Mouse (Mus musculus): ENCODE results near the gene Pfn3. TPM values are rescaled to one million over a fixed set of nuclear protein-coding genes. Genes with fewer than 3 reads are reported as not detected.

The Pfn3 gene
- polyA plus RNA-seq, 1 experiment from 2014 or later, result 0.70 TPM

DNA sequence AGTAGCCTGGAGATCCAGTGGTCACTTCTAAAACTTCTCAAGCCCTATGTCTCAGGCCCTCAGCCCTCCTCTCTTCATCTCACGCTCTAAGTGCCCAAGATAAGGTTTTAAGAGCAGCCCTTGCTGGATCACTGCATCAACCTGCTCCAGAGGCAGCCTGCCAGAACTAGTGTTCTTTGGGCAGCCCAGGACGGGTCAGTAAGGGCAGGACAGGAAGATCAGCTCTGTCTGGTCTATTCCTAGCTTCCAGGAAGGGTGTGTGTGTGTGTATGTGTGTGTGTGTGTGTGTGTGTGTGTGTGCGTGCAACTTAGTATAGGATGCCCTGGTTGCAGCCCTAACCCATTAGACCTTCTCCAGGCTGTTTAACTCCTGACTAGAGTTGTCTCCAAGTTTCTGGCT lies 44.8 kb downstream of the Pfn3 start:
- Histone ChIP-seq H3K4me3 (ENCODE audit: low read depth, low read length) (no peak overlapping the region), H3K27ac (replicated peaks; ENCODE audit: low read depth, low read length) (no peak overlapping the region), H3K9me3 (ENCODE audit: control insufficient read depth, low read length) (no peaks in the 10 kb centered on the region), H3K36me3 (ENCODE audit: control insufficient read depth, insufficient read depth, low read length) (no peaks in the 10 kb centered on the region), H3K9ac (ENCODE audit: low read depth, low read length) (no peak overlapping the region), H3K4me2 (ENCODE audit: low read depth, low read length) (peak overlapping the region; percentile 40; the same call in 1 of the 2 replicates), H3K27me3 (replicated peaks; ENCODE audit: control insufficient read depth, insufficient read depth, low read length) (0 out of 2 replicates have a peak, but pooled peaks cover 5% of the 10 kb centered on the region), H3K4me1 (ENCODE audit: control insufficient read depth, insufficient read depth, low read length) (no peaks in the 10 kb centered on the region)
- ATAC-seq (ENCODE audit: low read depth), result no peak
- no peak for DNase-seq (ENCODE audit: low spot score)
- 69% methylated on average over 3 of the region's 3 CpGs for WGBS

DNA sequence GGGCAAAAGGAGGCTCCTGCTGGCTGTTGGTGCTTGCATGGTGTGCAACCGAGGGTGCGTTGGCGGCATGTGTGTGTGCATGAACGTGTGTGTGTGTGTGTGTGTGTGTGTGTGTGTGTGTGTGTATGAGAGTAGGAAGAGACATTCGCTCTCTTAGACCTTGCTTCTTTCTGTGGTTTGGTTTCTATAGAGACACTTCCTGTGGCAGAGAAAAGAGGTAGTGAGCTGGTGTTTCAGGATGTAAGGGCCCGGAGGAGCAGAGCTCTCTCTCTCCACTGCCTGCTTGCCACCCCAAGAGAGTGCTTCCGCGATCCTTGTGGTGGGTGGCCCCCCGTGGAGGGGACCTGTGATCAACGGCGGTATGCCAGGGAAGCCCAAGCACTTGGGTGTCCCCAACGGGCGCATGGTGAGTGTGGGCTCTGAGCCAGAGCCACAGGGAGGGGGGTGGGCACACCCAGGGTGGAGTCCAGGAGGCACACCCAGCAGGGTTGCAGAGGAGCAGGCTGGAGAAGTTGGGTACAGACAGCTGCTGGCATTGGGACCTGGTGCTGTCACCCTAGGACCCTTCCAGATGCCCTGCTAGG lies 45.4 kb downstream of the Pfn3 start, which contains the start of gene Rgs14:
Rgs14 (plus strand) TSS at position 202 of the 584 bp plus-strand sequence.
- H3K4me3 ChIP-seq (ENCODE audit: low read depth, low read length), result 0 out of 2 replicates have a peak within 1 kb of the TSS, but pooled peaks have one; percentile 8
- H3K4me2 ChIP-seq (ENCODE audit: low read depth, low read length), result peak within 1 kb of the TSS; percentile 40
- WGBS, result 58% methylated on average over 13 of the region's 13 CpGs
- no peak for DNase-seq (ENCODE audit: low spot score)
- ATAC-seq (ENCODE audit: low read depth), result no peak
- no peaks in the 10 kb centered on the region for H3K4me1 ChIP-seq (ENCODE audit: control insufficient read depth, insufficient read depth, low read length)
- no peak within 1 kb of the TSS for H3K27ac ChIP-seq (replicated peaks; ENCODE audit: low read depth, low read length)
- 0 out of 2 replicates have a peak within 1 kb of the TSS, but pooled peaks have one; percentile 25 for H3K9ac ChIP-seq (ENCODE audit: low read depth, low read length)
- H3K27me3 ChIP-seq (replicated peaks; ENCODE audit: control insufficient read depth, insufficient read depth, low read length), result 0 out of 2 replicates have a peak, but pooled peaks cover 5% of the 10 kb centered on the region
- no peaks in the 10 kb centered on the region for H3K9me3 ChIP-seq (ENCODE audit: control insufficient read depth, low read length)
- H3K36me3 ChIP-seq (ENCODE audit: control insufficient read depth, insufficient read depth, low read length), result no peaks in the 10 kb centered on the region

DNA sequence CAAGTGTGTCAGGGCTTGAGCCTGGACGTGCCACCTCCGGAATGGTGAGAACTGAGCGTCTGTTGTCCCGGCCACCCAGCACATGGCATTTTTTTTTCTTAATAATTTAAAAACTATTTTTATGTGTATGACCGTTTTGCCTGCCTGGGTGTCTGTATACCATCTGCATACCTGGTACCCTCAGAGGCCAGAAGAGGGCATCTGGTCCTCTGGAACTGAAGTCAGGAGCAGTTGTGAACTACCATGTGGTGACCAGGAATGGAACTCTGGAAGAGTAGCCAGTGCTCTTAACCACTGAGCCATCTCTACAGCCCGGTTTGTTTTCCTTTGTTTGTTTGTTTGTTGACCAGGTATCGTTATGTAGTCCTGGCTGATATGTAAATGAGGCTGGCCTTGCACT lies 46.6 kb downstream of the Pfn3 start:
- DNase-seq (ENCODE audit: low spot score) (no peak), ATAC-seq (ENCODE audit: low read depth) (no peak)
- 75% methylated on average over 7 of the region's 7 CpGs for WGBS
- Histone ChIP-seq H3K27ac (replicated peaks; ENCODE audit: low read depth, low read length) (no peak overlapping the region), H3K9ac (ENCODE audit: low read depth, low read length) (no peak overlapping the region), H3K4me3 (ENCODE audit: low read depth, low read length) (no peak overlapping the region), H3K9me3 (ENCODE audit: control insufficient read depth, low read length) (no peaks in the 10 kb centered on the region), H3K4me2 (ENCODE audit: low read depth, low read length) (no peak overlapping the region), H3K4me1 (ENCODE audit: control insufficient read depth, insufficient read depth, low read length) (no peaks in the 10 kb centered on the region), H3K36me3 (ENCODE audit: control insufficient read depth, insufficient read depth, low read length) (no peaks in the 10 kb centered on the region), H3K27me3 (replicated peaks; ENCODE audit: control insufficient read depth, insufficient read depth, low read length) (0 out of 2 replicates have a peak, but pooled peaks cover 4% of the 10 kb centered on the region)

Small RNA genes lying within 50 kb of the gene (microRNA-seq; reads per million reads assigned to microRNA genes)
- not detected for gene Mir6943 (ENCODE audit: borderline number of aligned reads)

Other genes with a start within 250 kb of the Pfn3 start
- 55.0 and 58.7 TPM in 2 replicates for gene Nsd1, start 205.4 kb downstream of the Pfn3 start, polyA plus RNA-seq (2014; fragmentation: Nextera tagmentation; extraction: Ambion mirVana)
- 413 and 451 TPM in 2 replicates for gene Prelid1, start 94.7 kb downstream of the Pfn3 start, polyA plus RNA-seq (2014; fragmentation: Nextera tagmentation; extraction: Ambion mirVana)
- 92.1 and 102 TPM in 2 replicates for gene Rab24, start 93.3 kb downstream of the Pfn3 start, polyA plus RNA-seq (2014; fragmentation: Nextera tagmentation; extraction: Ambion mirVana)
- gene Mxd3, start 85.4 kb downstream of the Pfn3 start, polyA plus RNA-seq (2014; fragmentation: Nextera tagmentation; extraction: Ambion mirVana), result 36.0 and 39.4 TPM in 2 replicates
- 102 and 105 TPM in 2 replicates for gene Lman2, start 52.4 kb downstream of the Pfn3 start, polyA plus RNA-seq (2014; fragmentation: Nextera tagmentation; extraction: Ambion mirVana)
- 1.3 and 3.3 TPM in 2 replicates for gene Rgs14, start 45.5 kb downstream of the Pfn3 start, polyA plus RNA-seq (2014; fragmentation: Nextera tagmentation; extraction: Ambion mirVana)
- not detected in 2 replicates for gene Slc34a1, start 17.0 kb downstream of the Pfn3 start, polyA plus RNA-seq (2014; fragmentation: Nextera tagmentation; extraction: Ambion mirVana)
- gene F12, start 11.6 kb upstream of the Pfn3 start, polyA plus RNA-seq (2014; fragmentation: Nextera tagmentation; extraction: Ambion mirVana), result not detected in 2 replicates
- 44.0 and 46.6 TPM in 2 replicates for gene Grk6, start 29.8 kb upstream of the Pfn3 start, polyA plus RNA-seq (2014; fragmentation: Nextera tagmentation; extraction: Ambion mirVana)
- gene Prr7, start 49.0 kb upstream of the Pfn3 start, polyA plus RNA-seq (2014; fragmentation: Nextera tagmentation; extraction: Ambion mirVana), result 1.9 and 2.7 TPM in 2 replicates
- 141 and 167 TPM in 2 replicates for gene Dbn1, start 72.9 kb upstream of the Pfn3 start, polyA plus RNA-seq (2014; fragmentation: Nextera tagmentation; extraction: Ambion mirVana)
- 194 and 204 TPM in 2 replicates for gene Pdlim7, start 98.4 kb upstream of the Pfn3 start, polyA plus RNA-seq (2014; fragmentation: Nextera tagmentation; extraction: Ambion mirVana)
- gene Dok3, start 114.1 kb upstream of the Pfn3 start, polyA plus RNA-seq (2014; fragmentation: Nextera tagmentation; extraction: Ambion mirVana), result 2.5 and 3.8 TPM in 2 replicates
- gene Ddx41, start 121.4 kb upstream of the Pfn3 start, polyA plus RNA-seq (2014; fragmentation: Nextera tagmentation; extraction: Ambion mirVana), result 56.6 and 69.5 TPM in 2 replicates
- 30.5 and 32.1 TPM in 2 replicates for gene Fam193b, start 155.9 kb upstream of the Pfn3 start, polyA plus RNA-seq (2014; fragmentation: Nextera tagmentation; extraction: Ambion mirVana)
- 66.2 and 85.4 TPM in 2 replicates for gene Tmed9, start 158.5 kb upstream of the Pfn3 start, polyA plus RNA-seq (2014; fragmentation: Nextera tagmentation; extraction: Ambion mirVana)
- 9.3 and 10.3 TPM in 2 replicates for gene B4galt7, start 184.7 kb upstream of the Pfn3 start, polyA plus RNA-seq (2014; fragmentation: Nextera tagmentation; extraction: Ambion mirVana)
- 57.7 and 59.8 TPM in 2 replicates for gene Caml, start 207.8 kb upstream of the Pfn3 start, polyA plus RNA-seq (2014; fragmentation: Nextera tagmentation; extraction: Ambion mirVana)
- 32.0 and 38.7 TPM in 2 replicates for gene Ddx46, start 219.8 kb upstream of the Pfn3 start, polyA plus RNA-seq (2014; fragmentation: Nextera tagmentation; extraction: Ambion mirVana)

All from embryonic facial prominence, embryonic 14.5 days (tissue).